Mouse (Mus musculus) testis, adult 10 weeks (tissue): Measurements from ENCODE around the gene Gpr21. TPM values are rescaled to one million over a fixed set of nuclear protein-coding genes. Genes with fewer than 3 reads are reported as not detected.

Source experiments
- polyA plus RNA-seq: library from polyadenylated mRNA; stranded (reverse); fragments of 350-450 nt; fragmentation: Illumina TruSeq; extraction: RNeasy Lipid Tissue Mini Kit (QIAGEN cat#74804); gene quantifications from one replicate; pipeline ENCODE4 v1.2.3, GENCODE M21; 2014; ENCODE audit warnings: low read depth, low replicate concordance

Gpr21 gene
- 0.15 TPM for polyA plus RNA-seq

DNA sequence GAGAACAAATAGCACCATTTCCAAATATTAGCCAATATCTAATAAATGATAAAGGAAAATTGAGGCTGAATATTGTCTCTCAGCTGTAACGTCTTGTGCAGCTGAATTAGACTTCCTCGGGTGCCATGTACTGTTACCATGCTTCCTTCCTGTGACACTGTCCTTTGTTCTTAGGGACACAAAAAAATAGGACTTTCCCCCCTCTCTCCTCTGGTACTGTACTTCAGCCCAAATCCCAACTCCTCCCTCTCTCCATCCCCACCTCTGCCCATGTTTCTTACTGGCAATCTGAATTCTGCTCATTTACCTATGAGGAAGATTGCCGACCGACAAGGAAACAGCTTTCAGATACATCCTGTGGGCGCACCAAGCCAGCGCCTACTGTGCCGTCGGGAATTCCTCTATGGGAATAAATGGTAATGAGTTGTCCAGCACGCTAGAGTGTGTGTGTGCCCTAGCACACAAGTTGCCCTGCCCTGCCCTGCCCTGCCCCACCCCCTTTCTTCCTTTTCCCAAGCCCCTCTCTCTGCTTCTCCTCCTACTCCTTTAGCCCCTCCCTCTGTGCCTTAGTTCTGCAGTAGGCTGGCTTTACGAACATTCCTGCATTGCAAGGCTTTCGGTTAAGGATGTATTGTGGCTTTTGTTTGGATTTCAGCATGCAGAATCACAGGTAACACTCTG is at the start of gene Gpr21:
Gene Gpr21 (plus strand): TSS at position 303 of the 681 bp plus-strand sequence.

Other genes starting within 250 kb of the Gpr21 start
- gene Olfr368, start 189.8 kb upstream of the Gpr21 start, polyA plus RNA-seq: not detected
- 14.0 TPM for gene Pdcl, start 157.0 kb upstream of the Gpr21 start, polyA plus RNA-seq
- 32.1 TPM for gene Rc3h2, start 93.4 kb upstream of the Gpr21 start, polyA plus RNA-seq
- 12.5 TPM for gene Zbtb26, start 73.2 kb upstream of the Gpr21 start, polyA plus RNA-seq
- gene Zbtb6, start 73.2 kb upstream of the Gpr21 start, polyA plus RNA-seq: 16.0 TPM
- gene Rabgap1, start 73.1 kb upstream of the Gpr21 start, polyA plus RNA-seq: 37.5 TPM
- 420 TPM for gene Strbp, start 187.5 kb downstream of the Gpr21 start, polyA plus RNA-seq